Mouse (Mus musculus) neural tube, embryonic 10.5 days (tissue): ENCODE measurements at regions not wholly inside any gene's neighbourhood (a gene's known extent, or its start where the extent isn't known, plus 50 kb on each side); places are given as distances from the start of the nearest gene placed in this dataset.

Experiments used
- DNase-seq: peaks from one replicate; pipeline ENCODE4 v3.0.0-alpha.2; 2017; ENCODE audit warnings: low spot score; ENCODE audit errors: extremely low spot score

DNA sequence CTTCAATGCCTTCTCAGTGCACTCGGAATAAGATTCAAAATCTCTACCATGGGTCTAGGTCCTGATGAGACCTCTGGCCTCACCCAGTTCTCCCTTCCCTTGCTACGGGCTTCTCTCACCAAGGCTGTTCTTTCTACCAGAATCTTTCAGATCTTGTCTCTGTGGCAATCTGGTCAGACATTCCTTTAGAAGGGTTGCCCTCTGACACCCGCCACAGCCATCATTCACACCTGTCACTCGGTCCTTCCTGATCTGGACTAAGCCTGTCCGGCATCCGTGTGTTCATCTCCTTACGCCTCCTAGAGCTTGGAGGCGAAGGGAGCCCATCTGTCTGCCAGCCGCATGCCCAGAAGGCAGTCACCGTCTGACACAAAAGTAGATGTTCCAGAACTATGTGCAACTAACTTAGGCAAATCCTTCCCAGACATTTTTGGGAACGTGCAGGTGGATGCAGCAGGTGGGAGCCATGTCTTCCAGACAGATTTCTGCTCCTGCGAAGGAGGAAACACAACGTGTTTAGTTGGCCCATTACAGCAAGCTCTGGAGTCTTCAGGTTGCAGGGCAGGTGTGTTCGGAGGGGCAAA is 77.7 kb downstream of the Fam76b start:
- no peak for DNase-seq

DNA sequence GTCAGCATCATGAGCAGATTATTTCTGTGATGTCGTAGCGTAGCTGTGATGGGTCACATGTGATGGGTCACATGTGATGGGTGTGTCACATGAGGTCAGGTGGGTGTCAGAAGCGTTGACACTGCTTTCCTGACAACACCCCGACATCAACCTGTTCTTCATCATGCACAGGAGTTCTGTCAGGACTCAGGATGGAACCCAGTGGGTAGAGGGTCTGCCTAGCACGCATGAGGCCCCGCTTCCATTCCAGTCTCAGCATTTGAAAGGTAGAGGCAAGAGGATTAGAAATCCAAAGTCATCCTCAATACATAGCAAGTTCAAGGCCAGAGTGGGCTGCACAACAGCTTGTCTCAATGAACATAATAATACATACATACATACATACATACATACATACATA is 79.2 kb downstream of the Fam76b start:
- no peak for DNase-seq

DNA sequence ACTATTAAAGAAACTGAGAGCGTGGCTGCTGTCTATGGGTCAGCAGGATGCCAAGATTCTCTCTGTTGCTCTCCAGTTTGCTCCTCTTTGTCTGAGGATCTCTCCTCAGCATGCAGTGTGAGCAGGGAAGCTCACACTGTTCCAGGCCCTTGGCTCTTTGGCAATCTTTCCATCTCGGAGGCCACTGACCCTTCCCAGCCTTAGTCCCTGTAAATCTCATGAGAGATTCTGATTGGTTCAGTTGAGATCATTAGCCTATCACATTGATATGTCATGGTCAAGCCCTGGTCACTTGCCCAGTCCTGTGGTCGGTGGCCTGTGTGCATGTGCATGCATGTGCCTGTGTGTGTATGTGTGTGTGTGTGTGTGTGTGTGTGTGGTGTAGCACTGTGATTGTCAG is 82.1 kb downstream of the Fam76b start:
- DNase-seq = no peak

DNA sequence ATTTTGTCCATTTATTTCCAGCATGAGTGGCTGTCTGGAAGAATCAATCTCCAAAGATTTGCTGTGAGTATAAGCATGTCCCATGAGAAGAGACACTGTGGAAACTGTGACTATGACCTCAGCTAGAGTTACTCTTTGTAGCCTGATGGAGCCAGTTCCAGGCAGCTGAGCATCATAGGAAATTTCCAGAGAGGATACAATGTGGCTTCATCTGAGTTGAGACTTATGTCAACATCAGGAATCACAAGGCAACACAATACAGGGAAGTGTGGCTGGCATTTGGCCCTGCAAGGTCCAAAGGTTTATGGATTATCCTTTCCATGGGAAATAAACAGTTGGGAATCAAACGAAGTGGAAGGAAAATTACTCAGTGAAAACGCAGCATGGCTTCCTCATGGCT is 82.6 kb downstream of the Fam76b start:
- DNase-seq = no peak

DNA sequence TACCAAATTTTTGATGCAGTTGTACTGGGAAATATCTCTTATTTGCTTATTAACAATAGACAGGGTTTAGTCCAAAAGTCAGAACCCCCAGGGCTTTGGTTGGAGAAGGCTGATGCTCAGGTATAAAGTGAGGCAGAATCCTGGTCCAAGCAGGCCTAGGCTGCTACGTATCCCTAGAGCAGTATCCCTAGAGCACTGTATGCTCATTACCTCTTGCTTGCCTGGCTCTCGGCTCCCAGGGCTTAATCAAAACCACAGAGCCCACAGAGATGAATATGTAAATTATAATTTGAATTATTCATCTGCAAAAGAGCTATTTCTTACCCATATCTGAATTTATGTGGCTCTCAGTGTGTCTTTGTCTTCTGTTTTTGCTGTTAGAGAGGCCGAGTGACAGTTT is 85.9 kb downstream of the Fam76b start:
- DNase-seq = no peak

DNA sequence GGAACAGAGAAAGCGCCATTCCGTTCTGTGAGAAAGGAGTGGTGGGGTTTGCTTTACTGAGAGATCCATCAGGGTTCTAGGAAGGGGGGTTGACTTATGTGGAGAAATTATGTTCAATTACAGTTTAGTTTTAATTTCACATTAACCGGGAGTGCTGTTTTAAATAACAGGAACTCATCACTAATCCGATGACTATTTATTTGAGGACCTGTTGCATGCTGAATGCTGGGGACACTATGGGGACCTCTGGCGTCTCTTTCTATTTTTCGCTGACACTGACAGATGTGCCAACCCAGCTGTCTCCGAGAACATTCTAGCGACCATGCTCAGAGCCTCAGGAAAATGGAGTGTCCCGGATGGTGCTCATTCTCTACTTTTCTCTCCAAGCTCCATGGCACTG is 86.6 kb downstream of the Fam76b start:
- DNase-seq = no peak

DNA sequence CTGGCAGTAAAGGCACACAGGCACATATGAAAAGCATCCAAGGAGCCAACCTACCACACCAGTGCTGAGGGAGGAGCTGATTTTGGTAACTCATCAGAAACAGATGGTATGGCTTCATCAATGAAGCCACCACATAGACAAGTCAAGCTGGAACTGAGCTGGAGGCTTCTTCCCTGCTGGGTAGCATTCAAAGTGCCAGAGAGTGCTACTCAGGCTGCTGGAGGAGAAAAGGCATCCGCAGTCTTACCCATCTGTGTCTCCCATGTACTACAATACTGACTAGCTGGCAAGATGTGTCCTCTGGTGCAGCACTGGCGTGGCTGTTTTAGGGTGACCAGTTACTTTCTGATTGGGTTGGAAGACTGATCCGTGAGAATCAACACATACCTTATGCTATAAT is 87.3 kb downstream of the Fam76b start:
- no peak for DNase-seq

DNA sequence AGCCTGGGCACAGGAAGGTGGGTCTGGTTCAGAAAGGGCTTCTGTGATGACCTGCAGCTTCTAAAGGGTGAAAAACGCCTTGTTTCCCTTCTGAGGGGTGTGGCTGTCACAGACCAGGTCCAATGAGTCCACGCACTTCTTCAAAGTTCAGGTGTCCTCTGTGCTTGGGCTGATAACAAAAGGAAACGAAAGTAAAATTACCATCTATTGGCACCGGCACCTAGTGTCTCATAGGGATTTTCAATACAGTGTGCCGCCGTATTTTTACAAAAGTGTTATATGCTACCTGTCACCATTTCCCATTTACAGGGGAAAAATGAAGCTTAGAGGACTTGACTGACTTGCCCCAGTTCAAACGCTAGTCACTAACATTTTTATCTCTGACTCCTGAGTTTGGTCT is 89.3 kb downstream of the Fam76b start:
- no peak for DNase-seq

DNA sequence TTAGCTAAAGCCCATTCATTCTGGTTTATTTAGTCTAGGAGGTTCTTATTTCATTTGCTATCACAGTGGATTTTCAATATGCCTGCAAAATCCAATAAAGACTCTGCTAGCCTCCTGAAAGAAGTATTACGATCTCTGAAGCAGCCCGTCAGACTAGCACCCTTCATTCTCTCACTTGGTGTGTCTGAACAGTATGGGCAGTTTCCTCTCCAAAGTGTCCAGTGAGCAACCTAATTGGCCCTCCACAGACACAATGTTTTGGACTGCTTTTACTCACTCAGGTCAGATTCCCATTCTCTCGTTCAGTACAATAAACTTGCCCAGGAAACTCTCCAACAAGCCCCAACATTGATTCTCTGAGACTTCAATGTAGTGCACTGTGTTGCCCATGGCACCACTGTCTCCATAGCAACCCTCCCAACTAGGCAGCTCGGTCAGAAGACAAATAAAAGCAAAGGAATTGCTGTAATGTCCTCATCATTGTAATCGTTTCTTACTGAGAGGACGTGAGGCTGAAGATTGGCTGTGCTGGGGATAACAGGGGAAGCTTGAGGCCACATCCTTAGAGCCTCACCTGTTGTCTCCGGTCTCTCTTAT is 91.2 kb downstream of the Fam76b start:
- DNase-seq = no peak

DNA sequence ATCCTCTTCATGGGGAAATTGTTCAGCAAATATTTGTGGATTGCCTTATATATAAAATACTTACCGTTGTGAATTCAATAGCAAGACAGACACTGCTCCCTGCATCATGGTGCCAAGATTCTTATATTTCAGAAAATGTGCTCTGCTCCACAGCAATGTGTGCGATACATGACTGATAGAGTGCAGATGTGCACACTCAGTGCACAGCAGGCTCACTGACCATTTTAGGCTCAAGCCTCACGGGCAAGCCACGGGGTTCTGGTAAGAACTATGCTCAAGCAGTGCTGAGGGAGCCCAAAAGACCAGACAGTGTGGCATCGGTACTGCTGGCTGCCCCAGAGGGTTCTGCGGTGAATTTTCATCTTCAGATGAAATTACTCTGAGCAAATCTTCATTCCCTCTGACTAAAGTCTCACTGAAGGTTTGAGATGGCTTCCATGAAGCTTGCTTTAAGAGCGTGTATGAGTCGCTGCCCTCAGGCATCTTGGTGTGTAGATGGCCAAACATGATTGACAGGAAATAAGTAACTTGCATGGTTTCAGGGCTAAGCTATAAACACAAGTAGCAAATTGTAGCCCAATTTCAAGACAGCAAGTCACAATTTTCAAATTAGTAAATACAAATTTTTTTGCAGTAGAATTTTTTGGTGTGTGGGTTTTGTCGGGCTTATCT is 92.4 kb downstream of the Fam76b start:
- DNase-seq = no peak

DNA sequence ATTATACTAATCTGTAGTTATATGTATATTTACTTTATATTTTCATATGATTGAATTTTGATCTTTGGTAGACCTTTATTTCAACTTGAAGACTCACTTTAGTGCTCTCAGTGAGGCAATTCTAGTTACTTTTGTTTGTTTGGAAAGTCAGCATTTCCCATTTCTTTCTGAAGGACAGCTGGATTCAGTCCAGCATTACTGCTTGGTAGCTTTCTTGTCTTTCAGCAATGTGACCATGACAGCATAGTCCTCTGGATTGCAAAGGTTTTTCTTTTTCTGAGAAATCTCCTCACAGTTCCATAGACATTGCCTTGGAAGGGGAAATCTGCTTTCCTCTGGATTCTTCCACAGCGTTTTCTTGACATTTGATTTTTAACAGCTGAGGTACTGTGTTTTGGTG is 93.1 kb downstream of the Fam76b start:
- no peak for DNase-seq

DNA sequence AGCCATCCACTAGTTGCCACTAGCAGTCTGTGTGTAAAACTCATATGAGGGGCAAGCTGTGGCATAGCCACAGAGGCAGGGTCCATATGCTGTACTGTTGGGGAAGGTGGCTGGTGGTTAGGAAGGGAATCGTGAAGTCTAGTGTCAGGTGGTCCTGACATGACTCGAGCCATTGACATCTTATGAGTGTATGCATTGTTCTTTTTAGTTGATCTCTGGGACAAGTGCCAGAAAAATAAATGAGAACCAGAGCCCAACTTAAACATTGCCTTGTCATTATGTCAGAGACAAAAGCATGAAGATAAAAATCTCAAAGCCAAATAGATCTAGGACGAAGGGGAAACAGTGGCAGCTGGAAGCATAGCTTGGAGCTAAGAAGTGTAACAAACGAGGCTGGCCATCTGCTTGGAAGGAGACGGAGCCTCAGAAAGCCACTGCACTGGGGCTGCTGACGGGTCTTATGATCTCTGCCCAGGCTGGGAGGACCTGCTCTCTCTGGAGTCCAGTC is 104.5 kb downstream of the Fam76b start:
- DNase-seq = no peak

DNA sequence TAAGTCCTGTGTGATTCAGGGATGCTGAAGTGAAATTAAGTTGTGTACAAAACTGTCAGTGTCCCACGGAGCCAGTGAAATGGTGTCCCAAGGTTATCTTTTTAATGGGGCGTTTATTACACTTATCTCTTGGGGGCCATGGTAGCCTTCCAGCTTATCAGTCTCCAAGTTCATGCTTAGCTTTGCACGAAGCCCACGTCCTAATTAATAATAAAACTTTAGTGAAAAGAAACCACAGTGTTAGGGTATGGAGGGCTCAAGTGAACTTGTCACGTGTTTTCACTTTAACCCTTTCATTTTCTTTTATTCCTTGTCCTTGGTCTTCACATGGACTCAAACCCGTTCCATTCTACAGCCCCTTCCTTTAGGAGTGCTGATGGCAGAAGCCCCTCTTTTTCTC is 105.9 kb downstream of the Fam76b start:
- no peak for DNase-seq

DNA sequence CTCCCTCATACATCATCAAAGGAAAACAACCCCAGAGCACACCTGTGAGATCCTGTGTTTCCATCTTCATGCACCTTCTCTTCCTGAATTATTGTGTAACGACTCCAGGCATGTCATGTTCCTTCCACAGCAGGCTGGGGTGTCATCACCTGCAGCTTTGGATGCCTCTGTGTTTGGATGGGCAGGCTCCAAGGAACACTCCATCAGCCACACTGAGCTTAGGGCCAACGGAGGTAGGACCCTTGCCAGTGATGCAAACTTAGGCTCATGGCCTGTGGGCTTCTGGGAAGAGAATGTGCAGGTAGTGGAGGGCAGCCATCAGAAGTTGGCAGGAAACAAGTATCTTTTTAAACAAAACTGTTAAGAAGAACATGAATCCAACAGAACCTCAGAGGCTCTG is 109.8 kb downstream of the Fam76b start:
- DNase-seq = no peak

DNA sequence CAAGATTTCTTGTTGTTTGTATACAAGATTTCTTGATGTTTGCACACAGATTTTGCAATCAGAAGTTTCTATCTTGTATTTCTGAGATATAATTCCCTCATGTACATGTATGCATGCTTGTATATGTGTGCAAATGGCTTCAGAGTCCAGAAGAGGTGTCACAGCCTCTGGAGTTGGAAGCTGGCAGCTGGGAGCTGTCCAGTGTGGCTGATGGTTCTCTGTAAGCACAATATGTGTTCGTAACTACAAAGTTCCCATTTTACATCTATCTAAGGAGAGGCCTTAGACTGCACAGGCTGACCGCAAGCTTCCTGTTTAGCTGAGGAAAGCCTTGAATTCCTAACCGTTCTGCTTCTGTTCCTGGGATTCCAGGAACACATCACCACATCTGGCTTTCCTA is 119.0 kb downstream of the Fam76b start:
- no peak for DNase-seq

DNA sequence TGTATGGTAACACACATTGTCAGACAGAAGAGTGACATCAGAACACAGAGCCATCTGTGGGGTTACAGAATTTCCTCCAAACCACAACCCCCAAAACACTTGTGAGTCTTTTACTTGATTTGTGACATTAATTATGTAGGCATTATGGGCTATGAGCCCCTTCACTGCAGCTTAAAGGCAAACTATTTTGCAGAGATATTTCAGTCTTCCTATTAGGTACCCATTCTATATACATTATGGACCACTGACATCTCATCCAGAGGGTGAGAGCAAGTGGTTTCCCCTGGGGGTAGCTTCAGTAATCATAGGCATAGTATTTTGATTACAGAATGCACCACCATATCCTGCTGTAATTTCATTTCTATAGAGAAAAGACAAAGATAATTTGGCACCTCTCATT is 124.6 kb downstream of the Fam76b start:
- no peak for DNase-seq

DNA sequence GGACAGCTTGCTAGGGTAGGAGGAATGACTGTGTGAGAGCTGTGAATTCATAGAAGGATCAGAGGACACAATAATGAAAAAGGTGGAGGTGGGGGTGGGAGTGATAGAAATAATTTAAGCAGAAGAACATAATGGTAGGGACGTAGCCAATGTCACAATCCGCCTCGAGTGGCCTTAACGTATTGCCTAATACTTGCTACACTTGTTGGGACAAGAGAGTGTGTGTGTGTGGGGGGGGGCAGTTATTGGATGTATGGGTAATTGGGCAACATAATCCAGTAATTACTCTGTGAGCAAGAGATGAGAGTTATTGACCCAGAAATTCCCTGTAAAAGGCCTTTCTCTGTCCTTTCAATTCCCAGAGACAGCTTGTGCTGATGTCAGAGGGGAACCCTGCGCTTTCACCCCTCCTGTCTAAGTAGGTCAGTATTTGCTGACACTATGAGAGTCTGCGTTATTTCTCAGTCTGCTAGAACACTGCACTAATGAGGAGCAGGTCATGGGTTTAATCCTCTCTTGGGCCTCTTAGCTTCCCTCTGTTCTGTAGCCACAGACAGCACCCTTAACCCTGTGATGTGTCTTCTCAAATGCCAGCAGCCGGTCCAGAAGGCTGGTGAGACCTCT is 135.7 kb downstream of the Fam76b start:
- DNase-seq = no peak

DNA sequence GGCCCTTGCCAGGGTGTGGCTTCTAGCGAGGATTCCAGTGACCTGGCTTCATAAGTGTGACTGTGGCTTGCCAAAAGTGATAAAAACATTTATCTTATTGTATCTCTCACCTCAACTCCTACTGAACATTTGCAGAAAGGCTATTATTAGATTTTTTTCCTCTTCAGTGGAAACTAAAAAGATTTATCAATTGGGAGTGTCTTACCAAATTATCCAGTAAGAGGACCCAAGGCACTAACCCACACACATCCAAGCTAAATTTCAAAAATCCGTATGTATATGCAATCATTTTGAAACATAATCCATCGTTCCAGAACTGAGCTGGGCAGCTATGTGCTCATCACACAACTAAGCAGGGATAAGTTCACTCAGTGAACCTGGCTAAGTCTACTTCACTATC is 136.3 kb downstream of the Fam76b start:
- no peak for DNase-seq

DNA sequence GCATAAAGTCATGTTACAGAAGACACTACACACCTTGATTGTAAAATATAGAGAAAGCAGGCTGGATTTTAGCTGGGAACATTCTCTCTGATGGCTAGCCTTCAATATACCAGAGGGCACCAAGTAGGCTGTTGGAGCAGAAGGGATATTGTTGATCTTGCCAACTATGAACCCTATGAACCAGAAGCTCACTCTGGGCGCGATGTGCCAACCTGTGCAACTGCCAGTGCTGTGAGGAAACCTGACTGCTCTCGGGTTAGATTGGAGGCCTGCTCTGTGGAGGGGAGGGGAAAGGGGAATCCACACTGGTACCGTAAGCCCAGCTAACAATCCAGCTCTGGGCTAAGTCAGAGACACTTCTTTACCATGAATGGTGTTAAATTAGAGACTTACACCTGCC is 136.7 kb downstream of the Fam76b start:
- no peak for DNase-seq

DNA sequence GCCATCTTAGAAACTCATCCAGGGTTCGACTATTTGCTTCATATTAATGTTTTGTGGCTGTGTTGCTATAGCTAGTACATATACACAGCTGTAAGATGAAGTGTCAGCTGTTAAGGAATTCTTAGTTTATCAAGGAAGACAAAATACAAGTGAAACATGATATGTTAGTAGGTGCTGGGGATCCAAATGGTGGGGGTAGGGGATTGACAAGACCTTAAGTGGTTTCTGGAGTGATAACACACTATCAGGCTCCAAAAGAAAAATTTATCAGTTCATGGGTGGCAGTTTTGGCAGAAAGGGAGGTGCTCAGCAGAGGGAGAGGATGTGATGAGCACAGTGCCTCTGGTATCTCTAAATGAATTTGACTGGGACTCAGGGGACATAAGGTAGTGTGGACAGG is 138.7 kb downstream of the Fam76b start:
- DNase-seq = no peak

DNA sequence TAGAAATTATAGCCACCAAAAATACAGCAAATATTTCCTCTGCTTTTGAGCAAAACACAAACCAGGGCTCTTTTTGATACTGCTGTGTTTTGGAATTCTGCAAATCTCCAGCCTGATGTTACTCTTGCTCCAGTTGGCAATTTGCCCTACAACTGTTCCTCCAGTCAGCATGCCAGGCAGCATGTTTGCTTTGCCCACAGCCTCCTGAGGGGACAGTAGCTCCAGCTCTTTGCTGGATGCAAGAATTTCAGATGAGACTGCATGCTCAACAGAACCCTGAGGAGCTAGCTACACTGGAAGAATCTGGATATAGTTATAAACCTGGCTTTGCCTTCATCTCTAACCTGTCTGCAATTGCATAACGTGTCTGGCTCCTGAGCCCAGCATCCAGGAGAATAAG is 141.7 kb downstream of the Fam76b start:
- no peak for DNase-seq

DNA sequence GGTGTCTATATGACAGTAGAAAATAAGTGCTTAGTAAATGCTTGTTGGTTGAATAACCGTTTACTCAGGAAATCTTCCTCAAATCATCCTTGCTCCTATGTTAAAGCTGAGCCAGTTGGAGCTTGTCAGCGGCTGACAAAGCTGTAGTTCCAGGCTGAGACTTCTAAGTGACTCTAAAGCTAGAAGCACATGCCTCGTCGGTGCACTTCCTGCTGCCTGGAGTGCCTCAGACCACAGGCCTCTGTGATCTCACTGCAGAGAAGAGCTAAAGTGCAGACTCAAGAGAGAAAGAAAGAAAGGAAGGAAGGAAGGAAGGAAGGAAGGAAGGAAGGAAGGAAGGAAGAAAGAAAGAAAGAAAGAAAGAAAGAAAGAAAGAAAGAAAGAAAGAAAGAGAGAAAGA is 146.1 kb downstream of the Fam76b start:
- DNase-seq = no peak

DNA sequence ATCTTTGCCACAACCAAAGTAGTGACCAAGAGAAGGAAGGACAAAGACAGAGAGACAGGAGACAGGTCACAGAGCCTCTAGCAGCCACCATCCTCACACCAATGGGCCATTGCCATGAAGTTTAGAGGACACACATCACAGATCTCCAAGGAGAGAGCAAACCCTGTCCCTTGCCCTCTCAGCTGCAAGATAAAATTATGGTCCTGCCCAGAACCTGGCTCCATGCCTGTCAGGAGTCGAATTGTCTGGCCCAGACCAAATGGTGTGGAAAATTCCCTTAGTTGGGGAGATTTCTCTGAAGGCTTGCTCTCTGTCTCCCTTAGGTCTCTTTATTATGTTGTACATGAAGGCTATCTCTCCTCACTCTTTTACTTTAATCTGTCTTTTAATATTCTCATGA is 147.4 kb downstream of the Fam76b start:
- DNase-seq = no peak
